Mouse (Mus musculus) stomach, postnatal 0 days (tissue): ENCODE results near the gene Abtb2.
A peak's percentile ranks its signal among the peaks of the same experiment; 100 is the strongest.

Source experiments
- CTCF ChIP-seq: IDR thresholded peaks from 2 replicates; pipeline ENCODE4 v1.5.1; 2016; ENCODE audit warnings: antibody characterized with exemption, low read depth, mild to moderate bottlenecking, moderate library complexity
- EP300 ChIP-seq: optimal IDR thresholded peaks from 2 replicates; pipeline ENCODE3; 2016; ENCODE audit warnings: antibody characterized with exemption

- TF ChIP-seq CTCF (peak; percentile 100), EP300 (no peak)
These were observed 19.0 kb upstream of the Abtb2 start for GRCm38 (mm10) chr2:103547132-103547531.
